Mouse (Mus musculus) megakaryocyte, embryonic 14.5 days (primary cell): ENCODE results near the gene Ibsp.

Experiments used
- FLI1 ChIP-seq: IDR thresholded peaks from 2 replicates; pipeline ENCODE4 v1.6.1; 2012; ENCODE audit warnings: low read length, inconsistent platforms, mixed read lengths
- GATA1 ChIP-seq: IDR thresholded peaks from 3 replicates; pipeline ENCODE4 v1.6.1; 2012; ENCODE audit warnings: mixed read lengths, low read length, inconsistent platforms, borderline replicate concordance

- TF ChIP-seq GATA1: no peak
- no peak for TF ChIP-seq FLI1
These were observed at the start of gene Ibsp for GRCm38 (mm10) chr5:104298994-104299393.
